Mouse (Mus musculus) forebrain, embryonic 15.5 days (tissue): ENCODE measurements around the gene Rps23. TPM values are rescaled to one million over a fixed set of nuclear protein-coding genes. Genes with fewer than 3 reads are reported as not detected.
A peak's percentile ranks its signal among the peaks of the same experiment; 100 is the strongest.
"Not testable (repeated sequence)": the region's sequence is repeated elsewhere in the genome, so short reads cannot be mapped to it uniquely, and the experiment has no call there.

Source experiments
- ATAC-seq: fragments of 200-750 bp; cut with Nextera tagmentation; replicated peaks from 2 replicates; pipeline ENCODE4 v1.8.0; 2017; ENCODE audit warnings: mild to moderate bottlenecking, moderate TSS enrichment, moderate library complexity
- H3K27ac ChIP-seq: fragments of 300-500 bp; sonication (generic); replicated peaks from 2 replicates; pipeline ENCODE4 v1.5.1; 2015; ENCODE audit warnings: mild to moderate bottlenecking, inconsistent platforms
- H3K27me3 ChIP-seq: fragments of 300-500 bp; sonication (generic); 2 replicates; pipeline ENCODE4 v1.6.1; 2015; ENCODE audit warnings: inconsistent platforms
- H3K36me3 ChIP-seq: fragments of 300-500 bp; sonication (generic); 2 replicates; pipeline ENCODE4 v1.6.1; 2015; ENCODE audit warnings: mild to moderate bottlenecking, inconsistent platforms
- H3K4me1 ChIP-seq: fragments of 300-500 bp; sonication (generic); 2 replicates; pipeline ENCODE4 v1.6.1; 2015; ENCODE audit warnings: inconsistent platforms
- H3K4me2 ChIP-seq: fragments of 300-500 bp; sonication (generic); replicated peaks from 2 replicates; pipeline ENCODE4 v1.6.1; 2015; ENCODE audit warnings: mild to moderate bottlenecking, inconsistent platforms
- H3K4me3 ChIP-seq: fragments of 300-500 bp; sonication (generic); 2 replicates; pipeline ENCODE4 v1.5.1; 2015; ENCODE audit warnings: mild to moderate bottlenecking, inconsistent platforms
- H3K9ac ChIP-seq: fragments of 300-500 bp; sonication (generic); replicated peaks from 2 replicates; pipeline ENCODE4 v1.6.1; 2015; ENCODE audit warnings: mild to moderate bottlenecking, inconsistent platforms
- H3K9me3 ChIP-seq: fragments of 300-500 bp; sonication (generic); 2 replicates; pipeline ENCODE4 v1.6.1; 2016; ENCODE audit warnings: inconsistent platforms
- WGBS: fragments of 180-500 bp; shearing (Covaris S2); methylation state at CpG from one replicate; pipeline ENCODE4 v1.1.7; 2015; ENCODE audit warnings: mixed read lengths; 5-methylcytosine and 5-hydroxymethylcytosine counted together
- polyA plus RNA-seq: library from polyadenylated mRNA; unstranded; fragments of >200 nt; fragmentation: Nextera tagmentation; extraction: Ambion mirVana; gene quantifications from 2 replicates; pipeline ENCODE4 v1.2.1, GENCODE M21; 2015

Gene Rps23
- polyA plus RNA-seq, 1 experiment from 2014 or later = 152 TPM

GRCm38 (mm10) chr13:90913675-90914192 lies 9.0 kb upstream of the Rps23 start:
- no peak overlapping the region; the same call in 1 of the 2 replicates for H3K4me2 ChIP-seq
- ATAC-seq = peak; percentile 45
- peak overlapping the region; percentile 90 for H3K27ac ChIP-seq
- H3K9ac ChIP-seq = no peak overlapping the region; the same call in 1 of the 2 replicates
- WGBS = 32% methylated on average over 7 of the region's 7 CpGs
- peaks cover 14% of the 10 kb centered on the region for H3K4me1 ChIP-seq
- H3K4me3 ChIP-seq = no peak overlapping the region
- H3K27me3 ChIP-seq = no peaks in the 10 kb centered on the region
- H3K36me3 ChIP-seq = no peaks in the 10 kb centered on the region
- no peaks in the 10 kb centered on the region for H3K9me3 ChIP-seq

- H3K4me2 ChIP-seq = no peak overlapping the region
- no peak for ATAC-seq
- H3K9me3 ChIP-seq = no peaks in the 10 kb centered on the region
- no peaks in the 10 kb centered on the region for H3K36me3 ChIP-seq
- H3K27ac ChIP-seq = peak overlapping the region; percentile 64
- no peaks in the 10 kb centered on the region for H3K27me3 ChIP-seq
- H3K4me1 ChIP-seq = peaks cover 14% of the 10 kb centered on the region
- no peak overlapping the region for H3K9ac ChIP-seq
- 95% methylated on average over 4 of the region's 4 CpGs for WGBS
- no peak overlapping the region for H3K4me3 ChIP-seq
Observed at GRCm38 (mm10) chr13:90914721-90915120, 8.0 kb upstream of the Rps23 start.

- Histone ChIP-seq H3K9ac (peak overlapping the region; percentile 93), H3K4me2 (peak overlapping the region; percentile 65), H3K4me3 (peak overlapping the region; percentile 89), H3K27ac (peak overlapping the region; percentile 82), H3K4me1 (peaks cover 12% of the 10 kb centered on the region), H3K36me3 (peaks cover 35% of the 10 kb centered on the region)
- H3K9me3 ChIP-seq, ATAC-seq, H3K27me3 ChIP-seq: not testable (repeated sequence)
- under 1% methylated on average over 13 of the region's 13 CpGs for WGBS
Observed at GRCm38 (mm10) chr13:90923617-90924016, 859 bp downstream of the Rps23 start.

- peak overlapping the region; percentile 93 for H3K9ac ChIP-seq
- H3K9me3 ChIP-seq = no peaks in the 10 kb centered on the region
- WGBS = 53% methylated on average over 9 of the region's 9 CpGs
- H3K4me3 ChIP-seq = peak overlapping the region; percentile 89
- peak overlapping the region; percentile 65 for H3K4me2 ChIP-seq
- ATAC-seq = no peak
- H3K36me3 ChIP-seq = peaks cover 38% of the 10 kb centered on the region
- peaks cover 12% of the 10 kb centered on the region for H3K4me1 ChIP-seq
- no peaks in the 10 kb centered on the region for H3K27me3 ChIP-seq
- H3K27ac ChIP-seq = no peak overlapping the region
Observed at GRCm38 (mm10) chr13:90924072-90924471, 1.3 kb downstream of the Rps23 start.

- peaks cover 12% of the 10 kb centered on the region for H3K4me1 ChIP-seq
- no peak overlapping the region for H3K27ac ChIP-seq
- H3K36me3 ChIP-seq = peaks cover 38% of the 10 kb centered on the region
- ATAC-seq = no peak
- H3K9ac ChIP-seq = no peak overlapping the region
- H3K9me3 ChIP-seq = no peaks in the 10 kb centered on the region
- 86% methylated on average over 5 of the region's 5 CpGs for WGBS
- H3K27me3 ChIP-seq = no peaks in the 10 kb centered on the region
- H3K4me3 ChIP-seq = no peak overlapping the region
- H3K4me2 ChIP-seq = no peak overlapping the region
Observed at GRCm38 (mm10) chr13:90925191-90925590, 2.4 kb downstream of the Rps23 start.

GRCm38 (mm10) chr13:90926125-90926765 lies 3.5 kb downstream of the Rps23 start:
- no peak overlapping the region for H3K4me3 ChIP-seq
- peaks cover 12% of the 10 kb centered on the region for H3K4me1 ChIP-seq
- H3K27ac ChIP-seq = no peak overlapping the region
- no peaks in the 10 kb centered on the region for H3K9me3 ChIP-seq
- H3K9ac ChIP-seq = no peak overlapping the region
- H3K36me3 ChIP-seq = peaks cover 38% of the 10 kb centered on the region
- no peak for ATAC-seq
- no peaks in the 10 kb centered on the region for H3K27me3 ChIP-seq
- 80% methylated on average over 7 of the region's 7 CpGs for WGBS
- H3K4me2 ChIP-seq = no peak overlapping the region

GRCm38 (mm10) chr13:90926938-90927633 lies 4.3 kb downstream of the Rps23 start:
- ATAC-seq = no peak
- Histone ChIP-seq H3K4me1 (peaks cover 12% of the 10 kb centered on the region), H3K4me3 (no peak overlapping the region), H3K4me2 (no peak overlapping the region), H3K9ac (no peak overlapping the region), H3K27me3 (no peaks in the 10 kb centered on the region), H3K9me3 (no peaks in the 10 kb centered on the region), H3K27ac (no peak overlapping the region), H3K36me3 (peaks cover 38% of the 10 kb centered on the region)
- 74% methylated on average over 5 of the region's 5 CpGs for WGBS

GRCm38 (mm10) chr13:90928266-90928665 lies 5.5 kb downstream of the Rps23 start:
- H3K4me3 ChIP-seq, H3K9ac ChIP-seq, ATAC-seq, H3K9me3 ChIP-seq, H3K27ac ChIP-seq, H3K27me3 ChIP-seq, H3K4me2 ChIP-seq: not testable (repeated sequence)
- Histone ChIP-seq H3K4me1 (peaks cover 12% of the 10 kb centered on the region), H3K36me3 (peaks cover 38% of the 10 kb centered on the region)
- 91% methylated on average over 9 of the region's 10 CpGs for WGBS

GRCm38 (mm10) chr13:90929847-90930246 lies 7.1 kb downstream of the Rps23 start:
- Histone ChIP-seq H3K9ac (no peak overlapping the region), H3K4me1 (0 out of 2 replicates have a peak, but pooled peaks cover 2% of the 10 kb centered on the region), H3K4me3 (no peak overlapping the region), H3K9me3 (no peaks in the 10 kb centered on the region), H3K27ac (no peak overlapping the region), H3K27me3 (no peaks in the 10 kb centered on the region), H3K36me3 (peaks cover 35% of the 10 kb centered on the region), H3K4me2 (no peak overlapping the region)
- peak; percentile 61 for ATAC-seq
- WGBS = 25% methylated on average over 5 of the region's 5 CpGs

- no peak for ATAC-seq
- H3K36me3 ChIP-seq = peaks cover 5% of the 10 kb centered on the region
- H3K4me3 ChIP-seq = no peak overlapping the region
- no peaks in the 10 kb centered on the region for H3K9me3 ChIP-seq
- H3K4me2 ChIP-seq = no peak overlapping the region
- H3K27ac ChIP-seq = no peak overlapping the region
- H3K27me3 ChIP-seq = no peaks in the 10 kb centered on the region
- no peak overlapping the region for H3K9ac ChIP-seq
- WGBS = 41% methylated on average over 3 of the region's 3 CpGs
- no peaks in the 10 kb centered on the region for H3K4me1 ChIP-seq
Observed at GRCm38 (mm10) chr13:90933256-90933655, 10.5 kb downstream of the Rps23 start.

GRCm38 (mm10) chr13:90935852-90936251 lies 13.1 kb downstream of the Rps23 start:
- no peak for ATAC-seq
- Histone ChIP-seq H3K9ac (no peak overlapping the region), H3K9me3 (no peaks in the 10 kb centered on the region), H3K4me3 (no peak overlapping the region), H3K4me1 (no peaks in the 10 kb centered on the region), H3K4me2 (no peak overlapping the region), H3K27ac (no peak overlapping the region), H3K36me3 (no peaks in the 10 kb centered on the region), H3K27me3 (no peaks in the 10 kb centered on the region)
- 85% methylated on average over 7 of the region's 7 CpGs for WGBS

- no peak for ATAC-seq
- no peak overlapping the region for H3K4me3 ChIP-seq
- H3K9me3 ChIP-seq = no peaks in the 10 kb centered on the region
- H3K9ac ChIP-seq = no peak overlapping the region
- H3K27me3 ChIP-seq = no peaks in the 10 kb centered on the region
- no peaks in the 10 kb centered on the region for H3K4me1 ChIP-seq
- no peak overlapping the region for H3K4me2 ChIP-seq
- H3K27ac ChIP-seq = no peak overlapping the region
- WGBS = 67% methylated on average over 6 of the region's 6 CpGs
- H3K36me3 ChIP-seq = no peaks in the 10 kb centered on the region
Observed at GRCm38 (mm10) chr13:90939192-90939591, 16.4 kb downstream of the Rps23 start.
